Mouse (Mus musculus) heart, postnatal 0 days (tissue): Measurements from ENCODE around the gene Ndufv3.

Experiments used
- CTCF ChIP-seq: IDR thresholded peaks from 2 replicates; pipeline ENCODE4 v1.5.1; 2016; ENCODE audit warnings: antibody characterized with exemption, control low read depth, low read depth
- EP300 ChIP-seq: IDR thresholded peaks from 2 replicates; pipeline ENCODE4 v1.6.1; 2016; ENCODE audit warnings: antibody characterized with exemption, low read depth

GRCm38 (mm10) chr17:31531441-31532158, 11.7 kb downstream of the Ndufv3 start:
- no peak for TF ChIP-seq CTCF
- no peak for TF ChIP-seq EP300
